Mouse (Mus musculus) liver, postnatal 0 days (tissue): ENCODE measurements around the gene Msantd3.

Experiments
- CTCF ChIP-seq: sonication (generic); IDR thresholded peaks from 2 replicates; pipeline ENCODE4 v1.5.1; 2016; ENCODE audit warnings: antibody characterized with exemption, low read depth
- EP300 ChIP-seq: IDR thresholded peaks from 2 replicates; pipeline ENCODE4 v1.6.1; 2016; ENCODE audit warnings: antibody characterized with exemption, low read depth, mild to moderate bottlenecking

- TF ChIP-seq CTCF, result no peak
- TF ChIP-seq EP300, result no peak
These were observed 3.5 kb upstream of the Msantd3 start for GRCm38 (mm10) chr4:48536275-48536674.
